Mouse (Mus musculus): ENCODE measurements around the gene Hspe1. TPM values are rescaled to one million over a fixed set of nuclear protein-coding genes. Genes with fewer than 3 reads are reported as not detected.
"Not testable (repeated sequence)": the region's sequence is repeated elsewhere in the genome, so short reads cannot be mapped to it uniquely, and the experiment has no call there.

Hspe1 gene
- polyA plus RNA-seq, 1 experiment from 2014 or later, result 433 TPM

DNA sequence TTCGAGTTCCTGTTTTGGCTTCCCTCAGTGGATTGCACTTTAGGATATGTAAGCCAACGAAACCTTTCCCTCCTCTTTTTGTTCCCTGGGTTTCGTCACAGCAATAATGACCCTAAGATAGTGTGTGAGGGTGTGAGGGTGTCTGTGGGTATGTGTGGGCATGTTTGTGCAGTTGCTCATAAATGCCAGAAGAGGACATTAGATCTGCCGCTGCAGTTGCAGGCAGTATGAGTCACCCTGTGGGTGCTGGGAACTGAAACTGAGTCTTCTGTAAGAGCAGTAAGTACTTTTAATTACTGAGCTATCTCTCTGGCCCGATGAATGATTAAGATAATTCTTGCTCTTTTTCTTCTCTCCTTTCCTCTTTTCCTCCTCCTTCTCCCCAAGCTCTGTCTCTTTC lies 35.1 kb downstream of the Hspe1 start:
- Histone ChIP-seq H3K36me3 (ENCODE audit: control insufficient read depth, insufficient read depth, low read length) (no peaks in the 10 kb centered on the region), H3K27ac (ENCODE audit: low read depth, low read length) (no peak overlapping the region), H3K27me3 (ENCODE audit: control insufficient read depth, insufficient read depth, low read length) (no peaks in the 10 kb centered on the region), H3K9ac (ENCODE audit: low read depth, low read length) (no peak overlapping the region), H3K4me1 (ENCODE audit: control insufficient read depth, insufficient read depth, low read length) (no peaks in the 10 kb centered on the region), H3K4me2 (no peak overlapping the region), H3K9me3 (replicated peaks; ENCODE audit: control insufficient read depth, low read length) (no peaks in the 10 kb centered on the region), H3K4me3 (ENCODE audit: low read depth, low read length) (no peak overlapping the region)
- ATAC-seq (replicated peaks; ENCODE audit: insufficient number of reproducible peaks, low FRiP score, low TSS enrichment), result no peak
- WGBS (ENCODE audit: insufficient replicate concordance), result 85% methylated on average over 5 of the region's 5 CpGs

DNA sequence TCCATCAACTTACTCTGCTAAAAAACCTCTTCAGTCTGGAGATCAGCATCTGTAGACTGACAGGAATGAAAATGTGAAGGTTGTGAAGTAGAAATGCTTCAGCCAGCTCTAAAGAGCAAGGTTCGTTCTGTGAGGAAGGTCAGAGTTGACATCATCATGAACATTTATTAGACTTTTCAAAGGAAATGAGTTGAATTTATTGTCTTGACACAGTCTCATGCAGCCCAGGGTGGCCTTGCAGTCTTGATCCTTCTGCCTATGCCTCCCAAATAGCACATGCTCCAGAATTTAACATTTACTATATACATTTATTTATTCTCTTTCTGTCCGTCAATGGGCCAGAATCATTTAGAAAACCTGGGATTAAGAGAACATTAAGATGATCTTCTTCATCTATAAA lies 35.6 kb downstream of the Hspe1 start:
- WGBS (ENCODE audit: insufficient replicate concordance), result 81% methylated on average over 2 of the region's 2 CpGs
- no peak for ATAC-seq (replicated peaks; ENCODE audit: insufficient number of reproducible peaks, low FRiP score, low TSS enrichment)

DNA sequence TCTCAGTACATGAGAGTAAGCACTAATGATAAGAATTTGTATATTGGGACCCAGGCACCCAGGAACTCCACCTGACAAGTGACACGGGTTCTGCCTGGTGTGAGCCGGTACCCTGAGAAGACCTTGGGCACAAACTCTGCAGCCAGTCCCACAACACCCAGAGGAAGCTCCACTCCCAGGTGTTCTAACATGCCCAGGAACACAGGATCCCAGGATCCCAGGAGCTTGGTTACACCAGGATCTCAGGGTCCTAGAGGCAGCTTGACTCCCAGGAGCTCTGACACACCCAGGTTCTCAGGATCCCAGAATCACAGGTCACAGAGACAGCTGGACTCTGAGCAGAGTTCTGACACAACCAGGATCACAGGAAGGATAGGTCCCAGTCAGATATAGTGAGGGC lies 36.2 kb downstream of the Hspe1 start:
- H3K4me1 ChIP-seq (ENCODE audit: control insufficient read depth, insufficient read depth, low read length); ATAC-seq (replicated peaks; ENCODE audit: insufficient number of reproducible peaks, low FRiP score, low TSS enrichment); H3K9me3 ChIP-seq (replicated peaks; ENCODE audit: control insufficient read depth, low read length); H3K4me3 ChIP-seq (ENCODE audit: low read depth, low read length); H3K36me3 ChIP-seq (ENCODE audit: control insufficient read depth, insufficient read depth, low read length); H3K9ac ChIP-seq (ENCODE audit: low read depth, low read length); H3K27ac ChIP-seq (ENCODE audit: low read depth, low read length); H3K4me2 ChIP-seq; H3K27me3 ChIP-seq (ENCODE audit: control insufficient read depth, insufficient read depth, low read length): not testable (repeated sequence)
- WGBS (ENCODE audit: insufficient replicate concordance), result 97% methylated on average over 2 of the region's 2 CpGs

More for the DNA sequence above, 35.6 kb downstream of the Hspe1 start:
- Histone ChIP-seq H3K9me3 (replicated peaks; ENCODE audit: control insufficient read depth, low read length) (no peaks in the 10 kb centered on the region), H3K27me3 (ENCODE audit: control insufficient read depth, insufficient read depth, low read length) (no peaks in the 10 kb centered on the region), H3K36me3 (ENCODE audit: control insufficient read depth, insufficient read depth, low read length) (no peaks in the 10 kb centered on the region), H3K27ac (ENCODE audit: low read depth, low read length) (no peak overlapping the region), H3K4me2 (no peak overlapping the region), H3K9ac (ENCODE audit: low read depth, low read length) (no peak overlapping the region), H3K4me1 (ENCODE audit: control insufficient read depth, insufficient read depth, low read length) (no peaks in the 10 kb centered on the region), H3K4me3 (ENCODE audit: low read depth, low read length) (no peak overlapping the region)

DNA sequence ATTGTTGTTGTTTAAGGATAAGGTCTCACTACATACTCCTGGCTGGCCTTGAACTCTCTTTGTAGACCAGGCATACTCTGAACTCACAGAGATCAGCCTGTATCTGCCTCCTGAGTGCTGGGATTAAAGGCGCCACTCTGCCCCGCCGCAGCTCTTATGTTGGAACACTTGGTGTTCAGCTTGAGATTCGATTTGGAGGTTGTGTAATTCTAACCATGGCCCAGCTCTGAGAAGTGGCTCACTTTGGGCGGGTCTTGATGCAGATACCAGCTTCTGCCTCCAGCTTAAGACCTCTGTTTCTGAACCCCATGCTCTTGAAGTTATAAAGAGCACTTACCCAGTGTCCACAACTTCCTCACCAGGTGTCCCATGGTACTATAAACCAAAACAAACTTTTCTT lies 41.8 kb downstream of the Hspe1 start:
- H3K4me1 ChIP-seq (ENCODE audit: control insufficient read depth, insufficient read depth, low read length), result no peaks in the 10 kb centered on the region
- no peaks in the 10 kb centered on the region for H3K36me3 ChIP-seq (ENCODE audit: control insufficient read depth, insufficient read depth, low read length)
- H3K4me3 ChIP-seq (ENCODE audit: low read depth, low read length), result no peak overlapping the region
- H3K27ac ChIP-seq (ENCODE audit: low read depth, low read length), result no peak overlapping the region
- no peak overlapping the region for H3K9ac ChIP-seq (ENCODE audit: low read depth, low read length)
- no peaks in the 10 kb centered on the region for H3K9me3 ChIP-seq (replicated peaks; ENCODE audit: control insufficient read depth, low read length)
- H3K27me3 ChIP-seq (ENCODE audit: control insufficient read depth, insufficient read depth, low read length), result no peaks in the 10 kb centered on the region
- no peak for ATAC-seq (replicated peaks; ENCODE audit: insufficient number of reproducible peaks, low FRiP score, low TSS enrichment)
- WGBS (ENCODE audit: insufficient replicate concordance), result 88% methylated on average over 5 of the region's 5 CpGs
- H3K4me2 ChIP-seq, result no peak overlapping the region

DNA sequence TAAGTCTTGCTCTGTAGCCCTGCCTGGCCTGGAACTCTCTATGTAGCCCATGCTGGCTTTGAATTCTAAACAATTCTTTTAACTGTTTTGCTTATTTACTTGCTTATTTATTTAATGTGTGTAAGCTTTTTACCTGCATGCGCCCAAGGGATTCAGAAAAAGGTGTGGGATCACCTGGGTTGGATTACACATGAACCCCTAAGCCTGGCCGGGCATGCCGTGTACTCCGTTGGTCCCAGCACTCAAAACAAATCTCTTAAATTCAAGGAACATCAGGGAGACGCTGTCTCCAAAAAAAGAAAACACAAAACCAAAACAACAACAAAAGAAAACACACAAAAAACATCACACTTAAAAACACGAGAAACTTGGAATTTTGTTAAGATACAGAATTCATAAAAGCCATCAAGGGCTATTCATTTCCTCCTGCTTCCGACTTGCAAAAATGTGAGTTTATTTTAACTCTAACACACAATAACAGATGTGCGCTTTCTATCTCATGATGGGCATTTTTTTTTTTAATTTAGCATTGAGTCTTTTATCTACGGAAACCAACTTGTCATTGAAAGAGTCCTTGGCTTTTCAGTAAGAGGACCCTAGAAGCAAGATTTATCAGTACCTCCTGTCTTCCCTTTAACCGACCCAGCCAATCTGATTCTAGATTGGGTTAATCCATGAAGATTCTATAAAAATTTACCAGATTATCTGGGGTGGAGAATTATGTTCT lies 42.4 kb downstream of the Hspe1 start:
- Histone ChIP-seq H3K27ac (ENCODE audit: low read depth, low read length) (peak overlapping the region; percentile 99), H3K4me3 (ENCODE audit: low read depth, low read length) (peak overlapping the region; percentile 98), H3K9ac (ENCODE audit: low read depth, low read length) (peak overlapping the region; percentile 99), H3K27me3 (ENCODE audit: control insufficient read depth, insufficient read depth, low read length) (no peaks in the 10 kb centered on the region), H3K4me2 (peak overlapping the region; percentile 80), H3K9me3 (replicated peaks; ENCODE audit: control insufficient read depth, low read length) (no peaks in the 10 kb centered on the region), H3K36me3 (ENCODE audit: control insufficient read depth, insufficient read depth, low read length) (no peaks in the 10 kb centered on the region), H3K4me1 (ENCODE audit: control insufficient read depth, insufficient read depth, low read length) (no peaks in the 10 kb centered on the region)
- WGBS (ENCODE audit: insufficient replicate concordance), result 59% methylated on average over 10 of the region's 10 CpGs
- no peak for ATAC-seq (replicated peaks; ENCODE audit: insufficient number of reproducible peaks, low FRiP score, low TSS enrichment)

DNA sequence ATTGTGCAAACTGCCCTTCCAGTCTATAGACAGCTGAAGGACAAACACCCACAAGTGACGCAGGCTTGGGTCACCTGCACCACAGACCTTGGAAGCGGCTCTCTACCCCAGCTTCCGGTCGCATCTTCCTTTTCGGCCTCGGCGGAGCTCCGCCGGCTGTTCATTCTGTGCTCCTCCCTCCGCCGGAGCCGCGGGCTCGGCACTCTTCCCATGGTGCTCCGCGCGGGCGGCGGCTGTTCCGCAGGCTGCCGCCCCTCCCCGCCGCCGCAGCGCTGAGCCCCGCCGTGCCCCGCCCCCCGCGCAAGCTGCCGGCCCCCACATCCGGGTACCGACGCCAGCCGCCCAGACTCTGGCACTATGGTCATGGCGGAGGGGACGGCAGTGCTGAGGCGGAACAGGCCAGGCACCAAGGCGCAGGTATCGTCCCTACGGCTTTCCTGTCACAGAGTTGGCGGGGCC lies 43.0 kb downstream of the Hspe1 start, which contains the start of gene Mob4:
Gene Mob4, plus strand, starts transcription at position 289 of the 459 bp plus-strand sequence.
- Histone ChIP-seq H3K27me3 (ENCODE audit: control insufficient read depth, insufficient read depth, low read length) (no peaks in the 10 kb centered on the region), H3K4me2 (peak within 1 kb of the TSS; percentile 80), H3K36me3 (ENCODE audit: control insufficient read depth, insufficient read depth, low read length) (no peaks in the 10 kb centered on the region), H3K4me1 (ENCODE audit: control insufficient read depth, insufficient read depth, low read length) (no peaks in the 10 kb centered on the region), H3K4me3 (ENCODE audit: low read depth, low read length) (peak within 1 kb of the TSS; percentile 98), H3K9me3 (replicated peaks; ENCODE audit: control insufficient read depth, low read length) (no peaks in the 10 kb centered on the region), H3K9ac (ENCODE audit: low read depth, low read length) (peak within 1 kb of the TSS; percentile 99), H3K27ac (ENCODE audit: low read depth, low read length) (peak within 1 kb of the TSS; percentile 99)
- WGBS (ENCODE audit: insufficient replicate concordance), result under 1% methylated on average over 41 of the region's 42 CpGs
- peak; percentile 97 for ATAC-seq (replicated peaks; ENCODE audit: insufficient number of reproducible peaks, low FRiP score, low TSS enrichment)

DNA sequence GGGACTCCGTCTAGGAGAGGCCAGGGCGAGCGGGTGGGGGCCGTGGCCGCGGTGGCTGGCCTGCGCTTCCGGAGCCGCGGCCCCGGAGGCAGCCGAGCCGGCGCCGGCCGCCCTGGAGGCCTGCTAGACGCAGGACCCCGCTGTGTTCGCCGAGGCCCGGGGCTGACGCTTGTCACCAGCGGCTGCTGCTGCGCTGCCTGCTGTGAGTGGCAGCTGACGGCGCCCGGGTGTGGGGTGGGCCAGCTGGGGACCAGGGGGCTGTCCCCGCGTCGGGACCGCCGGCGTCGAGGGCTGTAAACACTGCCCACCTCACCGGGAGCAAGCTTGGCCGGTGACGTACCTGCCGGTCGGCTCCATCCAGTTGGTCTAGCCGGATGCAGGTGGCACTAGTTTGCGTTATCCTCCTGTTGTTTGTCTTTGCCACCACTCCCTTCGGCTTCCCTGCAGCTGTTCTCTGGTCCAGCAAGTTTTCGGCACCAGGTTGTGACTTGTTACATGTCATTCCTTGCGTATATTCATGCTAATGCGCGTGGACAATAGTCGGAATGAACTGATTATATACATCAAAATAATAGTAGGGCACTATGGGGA lies 43.6 kb downstream of the Hspe1 start:
- no peaks in the 10 kb centered on the region for H3K9me3 ChIP-seq (replicated peaks; ENCODE audit: control insufficient read depth, low read length)
- H3K27ac ChIP-seq (ENCODE audit: low read depth, low read length), result peak overlapping the region; percentile 99
- no peaks in the 10 kb centered on the region for H3K36me3 ChIP-seq (ENCODE audit: control insufficient read depth, insufficient read depth, low read length)
- no peaks in the 10 kb centered on the region for H3K27me3 ChIP-seq (ENCODE audit: control insufficient read depth, insufficient read depth, low read length)
- 0% methylated on average over 45 of the region's 47 CpGs for WGBS (ENCODE audit: insufficient replicate concordance)
- H3K9ac ChIP-seq (ENCODE audit: low read depth, low read length), result peak overlapping the region; percentile 99
- ATAC-seq (replicated peaks; ENCODE audit: insufficient number of reproducible peaks, low FRiP score, low TSS enrichment), result peak; percentile 83
- H3K4me1 ChIP-seq (ENCODE audit: control insufficient read depth, insufficient read depth, low read length), result no peaks in the 10 kb centered on the region
- H3K4me3 ChIP-seq (ENCODE audit: low read depth, low read length), result peak overlapping the region; percentile 98
- H3K4me2 ChIP-seq, result peak overlapping the region; percentile 80

DNA sequence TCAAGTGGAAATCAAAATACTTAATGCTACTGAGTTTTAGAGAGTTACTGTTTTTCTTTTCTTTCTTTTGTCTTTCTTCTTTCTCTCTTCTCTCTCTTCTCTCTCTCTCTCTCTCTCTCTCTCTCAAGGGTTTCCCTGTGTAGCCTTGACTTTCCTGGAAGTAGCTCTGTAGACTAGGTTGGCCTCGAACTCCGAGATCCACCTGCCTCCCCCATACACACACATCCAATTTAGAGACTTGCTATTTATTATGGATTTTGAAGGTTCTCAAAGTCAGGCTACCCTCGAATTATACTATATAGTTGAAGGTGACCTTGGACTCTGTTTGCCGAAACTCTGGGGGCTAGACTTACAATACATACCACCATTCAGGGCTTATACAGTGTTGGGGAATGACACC lies 44.4 kb downstream of the Hspe1 start:
- Histone ChIP-seq H3K27ac (ENCODE audit: low read depth, low read length) (no peak overlapping the region), H3K4me2 (peak overlapping the region; percentile 80), H3K9ac (ENCODE audit: low read depth, low read length) (peak overlapping the region; percentile 99), H3K27me3 (ENCODE audit: control insufficient read depth, insufficient read depth, low read length) (no peaks in the 10 kb centered on the region), H3K4me3 (ENCODE audit: low read depth, low read length) (peak overlapping the region; percentile 98), H3K36me3 (ENCODE audit: control insufficient read depth, insufficient read depth, low read length) (no peaks in the 10 kb centered on the region), H3K4me1 (ENCODE audit: control insufficient read depth, insufficient read depth, low read length) (no peaks in the 10 kb centered on the region), H3K9me3 (replicated peaks; ENCODE audit: control insufficient read depth, low read length) (no peaks in the 10 kb centered on the region)
- WGBS (ENCODE audit: insufficient replicate concordance), result 54% methylated on average over 4 of the region's 4 CpGs
- ATAC-seq (replicated peaks; ENCODE audit: insufficient number of reproducible peaks, low FRiP score, low TSS enrichment), result no peak

Measured in heart, embryonic 11.5 days (tissue).